Mouse (Mus musculus): ENCODE measurements around the gene Slc8a1.

GRCm38 (mm10) chr17:81664916-81665315 is 73.3 kb downstream of the Slc8a1 start:
- TF ChIP-seq POLR2A (IDR thresholded peaks at IDR 0.05; ENCODE audit: insufficient read depth, low read depth, low read length) (no peak), CTCF (IDR thresholded peaks at IDR 0.05; ENCODE audit: insufficient read depth, low read depth, low read length) (no peak)
